Mouse (Mus musculus): ENCODE measurements around the gene Rbm42.

DNA sequence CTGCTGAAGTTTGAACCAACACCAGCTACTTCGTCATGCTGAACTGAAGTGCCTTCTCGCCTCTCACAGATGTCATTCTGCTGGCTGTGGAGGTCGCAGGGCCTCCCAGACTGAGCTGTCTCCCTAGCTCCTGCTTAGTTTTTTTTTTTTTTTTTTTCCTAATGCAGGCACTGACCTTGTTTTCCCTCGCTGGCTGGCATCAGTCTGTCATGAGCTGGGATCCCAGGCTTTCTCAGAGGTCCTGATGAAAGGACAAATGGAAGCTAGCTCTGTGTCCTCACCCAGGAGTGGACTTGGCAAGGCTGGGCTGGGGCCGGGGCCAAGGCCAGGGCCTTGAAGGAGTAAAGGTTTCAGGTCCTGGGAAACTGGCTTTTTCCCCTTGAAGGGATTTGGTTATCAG lies 31.8 kb upstream of the Rbm42 start:
- TF ChIP-seq CTCF (IDR thresholded peaks at IDR 0.05; ENCODE audit: low read depth) (no peak), EP300 (optimal IDR thresholded peaks at IDR 0.05) (no peak)

Data from stomach, postnatal 0 days (tissue).